Mouse (Mus musculus): ENCODE measurements around the gene Cyp2f2.

- TF ChIP-seq POLR2A (IDR thresholded peaks at IDR 0.05; ENCODE audit: extremely low read depth, insufficient read depth, low read length) (no peak), CTCF (IDR thresholded peaks at IDR 0.05; ENCODE audit: low read depth, low read length) (no peak)
Observed at GRCm38 (mm10) chr7:27158171-27158570, 38.5 kb downstream of the Cyp2f2 start.
